Mouse (Mus musculus): ENCODE data around the gene Alkbh3.

DNA sequence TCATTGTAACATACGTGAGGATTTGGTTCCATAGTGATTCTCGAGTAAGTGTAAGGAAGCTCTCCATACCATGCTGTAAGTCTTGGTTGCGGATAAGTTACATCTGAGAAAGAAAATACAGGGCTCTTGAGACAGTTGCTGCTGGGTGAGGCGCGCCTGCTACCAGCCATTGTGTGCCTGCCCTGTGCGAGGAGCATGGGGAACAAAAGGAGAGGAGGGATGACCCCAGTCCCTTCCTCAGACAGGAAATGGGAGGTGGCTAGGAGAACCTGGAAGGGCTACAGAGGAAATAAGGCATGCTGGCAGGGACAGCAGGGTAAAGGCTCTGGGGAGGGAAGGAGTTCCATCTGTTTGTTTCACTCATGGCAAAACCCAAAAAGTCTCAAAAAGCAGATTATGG is 9.2 kb downstream of the Alkbh3 start:
- TF ChIP-seq CTCF (conservative IDR thresholded peaks at IDR 0.05; ENCODE audit: low read length) (no peak), NANOG (IDR thresholded peaks at IDR 0.05; ENCODE audit: borderline replicate concordance, low read length) (no peak), POU5F1 (IDR thresholded peaks at IDR 0.05; ENCODE audit: borderline replicate concordance, low read length) (no peak)

Measured in E14TG2a.4 (cell line).